Mouse (Mus musculus): Measurements from ENCODE around the gene Kdm5c. TPM values are rescaled to one million over a fixed set of nuclear protein-coding genes. Genes with fewer than 3 reads are reported as not detected.
A peak's percentile ranks its signal among the peaks of the same experiment; 100 is the strongest.
"Not testable (repeated sequence)": the region's sequence is repeated elsewhere in the genome, so short reads cannot be mapped to it uniquely, and the experiment has no call there.

Kdm5c gene
- polyA plus RNA-seq, 1 experiment from 2014 or later = 24.6 TPM

DNA sequence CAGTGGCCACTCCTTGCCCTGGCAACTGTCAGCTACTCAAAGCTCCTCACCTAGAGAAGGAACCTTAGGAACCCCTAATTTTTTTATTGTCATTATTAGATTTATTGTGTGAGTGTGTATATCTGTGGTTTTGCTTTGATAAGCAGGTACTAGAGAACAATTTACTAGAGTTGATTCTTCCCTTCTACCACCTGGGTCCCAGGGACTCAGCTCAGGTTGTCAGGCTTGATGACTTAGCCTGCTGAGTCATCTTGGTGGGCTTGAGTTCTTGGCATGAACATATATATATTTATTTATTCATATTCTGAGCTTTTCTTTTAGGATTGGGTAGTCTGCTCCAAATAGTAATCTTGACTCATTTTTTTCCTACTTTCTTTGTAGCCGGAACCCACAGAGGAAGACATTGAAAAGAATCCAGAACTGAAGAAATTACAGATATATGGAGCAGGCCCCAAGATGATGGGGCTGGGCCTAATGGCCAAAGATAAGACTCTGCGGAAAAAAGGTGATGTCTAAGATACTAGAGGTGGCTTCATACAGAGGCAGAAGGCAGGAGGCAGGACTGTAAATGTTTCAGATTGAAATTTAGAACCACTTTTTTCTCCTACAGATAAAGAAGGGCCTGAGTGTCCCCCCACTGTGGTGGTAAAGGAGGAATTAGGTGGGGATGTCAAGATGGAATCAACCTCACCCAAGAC is 11.8 kb downstream of the Kdm5c start:
- H3K27ac ChIP-seq = no peak overlapping the region
- DNase-seq (ENCODE audit: low spot score) (no peak), ATAC-seq (ENCODE audit: low FRiP score) (no peak)
- no peaks in the 10 kb centered on the region for H3K4me1 ChIP-seq (replicated peaks; ENCODE audit: control insufficient read depth, insufficient read depth, low read length)
- H3K36me3 ChIP-seq (replicated peaks; ENCODE audit: control insufficient read depth, insufficient read depth) = peaks cover 95% of the 10 kb centered on the region
- H3K27me3 ChIP-seq (ENCODE audit: control insufficient read depth, insufficient read depth, low read length) = no peaks in the 10 kb centered on the region
- no peak overlapping the region for H3K4me2 ChIP-seq (replicated peaks)
- no peaks in the 10 kb centered on the region for H3K9me3 ChIP-seq (ENCODE audit: control insufficient read depth, low read length)
- no peak overlapping the region for H3K9ac ChIP-seq
- H3K4me3 ChIP-seq (replicated peaks; ENCODE audit: low read length) = no peak overlapping the region
- WGBS = 94% methylated on average over 2 of the region's 2 CpGs

DNA sequence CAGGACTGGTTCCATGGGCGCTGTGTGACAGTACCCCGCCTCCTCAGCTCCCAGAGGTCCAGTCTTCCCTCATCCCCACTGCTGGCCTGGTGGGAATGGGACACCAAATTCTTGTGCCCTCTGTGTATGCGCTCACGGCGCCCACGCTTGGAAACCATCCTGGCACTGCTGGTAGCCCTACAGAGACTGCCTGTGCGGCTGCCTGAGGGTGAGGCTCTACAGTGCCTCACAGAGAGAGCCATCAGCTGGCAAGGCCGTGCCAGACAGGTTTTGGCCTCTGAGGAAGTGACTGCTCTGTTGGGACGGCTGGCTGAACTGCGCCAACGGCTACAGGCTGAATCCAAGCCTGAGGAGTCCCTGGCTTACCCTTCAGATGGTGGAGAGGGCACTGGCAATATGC is 38.4 kb downstream of the Kdm5c start:
- Histone ChIP-seq H3K9me3 (ENCODE audit: control insufficient read depth, low read length) (no peaks in the 10 kb centered on the region), H3K36me3 (replicated peaks; ENCODE audit: control insufficient read depth, insufficient read depth) (peaks cover 91% of the 10 kb centered on the region), H3K4me1 (replicated peaks; ENCODE audit: control insufficient read depth, insufficient read depth, low read length) (no peaks in the 10 kb centered on the region), H3K27me3 (ENCODE audit: control insufficient read depth, insufficient read depth, low read length) (no peaks in the 10 kb centered on the region), H3K27ac (no peak overlapping the region), H3K4me2 (replicated peaks) (no peak overlapping the region), H3K4me3 (replicated peaks; ENCODE audit: low read length) (no peak overlapping the region), H3K9ac (no peak overlapping the region)
- WGBS = 97% methylated on average over 11 of the region's 11 CpGs
- no peak for DNase-seq (ENCODE audit: low spot score)
- ATAC-seq (ENCODE audit: low FRiP score) = no peak

GRCm38 (mm10) chrX:152279384-152279783 is 46.6 kb downstream of the Kdm5c start:
- Histone ChIP-seq H3K4me2 (replicated peaks) (no peak overlapping the region), H3K27me3 (ENCODE audit: control insufficient read depth, insufficient read depth, low read length) (0 out of 2 replicates have a peak, but pooled peaks cover 5% of the 10 kb centered on the region), H3K27ac (no peak overlapping the region), H3K4me3 (replicated peaks; ENCODE audit: low read length) (no peak overlapping the region), H3K36me3 (replicated peaks; ENCODE audit: control insufficient read depth, insufficient read depth) (peaks cover 11% of the 10 kb centered on the region; the same call in 1 of the 2 replicates), H3K9me3 (ENCODE audit: control insufficient read depth, low read length) (no peaks in the 10 kb centered on the region), H3K9ac (no peak overlapping the region), H3K4me1 (replicated peaks; ENCODE audit: control insufficient read depth, insufficient read depth, low read length) (no peaks in the 10 kb centered on the region)
- ATAC-seq (ENCODE audit: low FRiP score) (no peak), DNase-seq (ENCODE audit: low spot score) (no peak)
- 90% methylated on average over 6 of the region's 6 CpGs for WGBS

DNA sequence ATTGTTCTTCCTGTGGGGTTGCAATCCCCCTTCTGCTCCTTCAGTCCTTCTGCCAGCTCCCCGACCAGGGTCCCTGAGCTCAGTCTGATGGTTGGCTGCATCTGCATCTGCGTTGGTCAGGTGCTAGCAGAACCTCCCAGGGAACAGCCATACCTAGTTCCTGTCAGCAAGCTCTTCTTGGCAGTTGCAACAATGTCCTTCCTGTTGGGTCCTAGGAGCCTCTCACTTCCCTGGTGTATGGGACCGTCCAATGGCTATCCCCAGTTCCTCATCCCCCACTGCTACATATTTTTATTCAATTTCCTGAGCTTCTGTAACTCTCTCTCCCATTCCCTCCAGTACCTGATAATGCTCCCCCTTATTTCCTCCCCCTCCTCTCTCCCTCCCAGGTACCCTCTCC is 51.9 kb downstream of the Kdm5c start:
- Histone ChIP-seq H3K4me3 (replicated peaks; ENCODE audit: low read length) (no peak overlapping the region), H3K9me3 (ENCODE audit: control insufficient read depth, low read length) (no peaks in the 10 kb centered on the region), H3K4me2 (replicated peaks) (no peak overlapping the region), H3K36me3 (replicated peaks; ENCODE audit: control insufficient read depth, insufficient read depth) (no peaks in the 10 kb centered on the region), H3K9ac (no peak overlapping the region), H3K27me3 (ENCODE audit: control insufficient read depth, insufficient read depth, low read length) (0 out of 2 replicates have a peak, but pooled peaks cover 5% of the 10 kb centered on the region), H3K4me1 (replicated peaks; ENCODE audit: control insufficient read depth, insufficient read depth, low read length) (no peaks in the 10 kb centered on the region), H3K27ac (no peak overlapping the region)
- WGBS = 87% methylated on average over 3 of the region's 3 CpGs
- ATAC-seq (ENCODE audit: low FRiP score) (no peak), DNase-seq (ENCODE audit: low spot score) (no peak)

GRCm38 (mm10) chrX:152287026-152287425 is 54.2 kb downstream of the Kdm5c start:
- H3K4me1 ChIP-seq (replicated peaks; ENCODE audit: control insufficient read depth, insufficient read depth, low read length); DNase-seq (ENCODE audit: low spot score); H3K9ac ChIP-seq; H3K36me3 ChIP-seq (replicated peaks; ENCODE audit: control insufficient read depth, insufficient read depth); ATAC-seq (ENCODE audit: low FRiP score); H3K27ac ChIP-seq; H3K4me2 ChIP-seq (replicated peaks); H3K4me3 ChIP-seq (replicated peaks; ENCODE audit: low read length); H3K9me3 ChIP-seq (ENCODE audit: control insufficient read depth, low read length): not testable (repeated sequence)
- H3K27me3 ChIP-seq (ENCODE audit: control insufficient read depth, insufficient read depth, low read length) = 0 out of 2 replicates have a peak, but pooled peaks cover 11% of the 10 kb centered on the region
- 70% methylated on average over 1 of the region's 1 CpGs for WGBS

DNA sequence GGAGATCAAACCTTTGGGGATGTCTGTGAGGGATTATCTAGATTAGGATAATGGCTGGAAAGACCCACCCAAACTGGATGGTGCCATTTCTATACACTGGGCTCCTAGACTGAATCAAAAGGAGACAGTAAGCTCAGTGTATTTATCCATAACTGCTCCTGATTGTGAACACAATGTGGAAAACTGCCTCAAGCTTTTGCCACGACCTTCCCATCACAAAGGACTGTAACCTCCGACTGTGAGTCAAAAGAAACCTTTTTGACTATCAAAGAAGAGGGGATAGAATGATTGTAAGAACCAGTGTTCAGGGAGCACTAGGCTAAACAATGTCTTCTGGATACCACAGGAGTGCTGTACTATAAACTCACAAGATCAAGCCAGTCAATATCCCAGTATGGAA is 73.4 kb downstream of the Kdm5c start:
- H3K27ac ChIP-seq = no peak overlapping the region
- no peak for ATAC-seq (ENCODE audit: low FRiP score)
- WGBS = 67% methylated on average over 2 of the region's 2 CpGs
- peaks cover 32% of the 10 kb centered on the region for H3K27me3 ChIP-seq (ENCODE audit: control insufficient read depth, insufficient read depth, low read length)
- H3K4me3 ChIP-seq (replicated peaks; ENCODE audit: low read length) = no peak overlapping the region
- H3K9me3 ChIP-seq (ENCODE audit: control insufficient read depth, low read length) = no peaks in the 10 kb centered on the region
- H3K9ac ChIP-seq = no peak overlapping the region
- H3K36me3 ChIP-seq (replicated peaks; ENCODE audit: control insufficient read depth, insufficient read depth) = no peaks in the 10 kb centered on the region
- no peak for DNase-seq (ENCODE audit: low spot score)
- no peak overlapping the region for H3K4me2 ChIP-seq (replicated peaks)
- H3K4me1 ChIP-seq (replicated peaks; ENCODE audit: control insufficient read depth, insufficient read depth, low read length) = no peaks in the 10 kb centered on the region

DNA sequence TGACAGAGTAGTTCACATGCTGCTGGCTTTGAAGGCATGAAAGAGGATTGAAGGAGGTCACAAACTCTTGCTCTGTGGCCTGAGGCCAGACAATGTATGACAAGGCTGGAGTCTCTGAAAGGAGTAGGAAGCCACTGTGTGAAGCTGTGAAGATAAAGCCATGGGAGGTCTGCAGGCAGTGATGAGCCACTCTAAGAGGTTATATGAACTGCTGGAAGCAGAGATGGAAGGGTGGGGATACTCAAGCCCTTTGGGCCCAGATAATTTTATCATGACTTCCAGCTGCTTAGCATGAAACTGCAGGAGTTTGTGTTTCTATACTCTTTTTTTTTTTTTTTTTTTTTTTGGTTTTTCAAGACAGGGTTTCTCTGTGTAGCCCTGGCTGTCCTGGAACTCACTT is 74.6 kb downstream of the Kdm5c start:
- Histone ChIP-seq H3K9me3 (ENCODE audit: control insufficient read depth, low read length) (no peaks in the 10 kb centered on the region), H3K4me2 (replicated peaks) (no peak overlapping the region), H3K27ac (no peak overlapping the region), H3K4me1 (replicated peaks; ENCODE audit: control insufficient read depth, insufficient read depth, low read length) (no peaks in the 10 kb centered on the region), H3K36me3 (replicated peaks; ENCODE audit: control insufficient read depth, insufficient read depth) (no peaks in the 10 kb centered on the region), H3K4me3 (replicated peaks; ENCODE audit: low read length) (no peak overlapping the region), H3K27me3 (ENCODE audit: control insufficient read depth, insufficient read depth, low read length) (peaks cover 28% of the 10 kb centered on the region), H3K9ac (no peak overlapping the region)
- ATAC-seq (ENCODE audit: low FRiP score) (no peak), DNase-seq (ENCODE audit: low spot score) (no peak)

- Histone ChIP-seq H3K4me2 (replicated peaks) (no peak overlapping the region), H3K4me3 (replicated peaks; ENCODE audit: low read length) (no peak overlapping the region), H3K9ac (no peak overlapping the region), H3K27ac (no peak overlapping the region), H3K36me3 (replicated peaks; ENCODE audit: control insufficient read depth, insufficient read depth) (no peaks in the 10 kb centered on the region), H3K27me3 (ENCODE audit: control insufficient read depth, insufficient read depth, low read length) (peaks cover 28% of the 10 kb centered on the region), H3K4me1 (replicated peaks; ENCODE audit: control insufficient read depth, insufficient read depth, low read length) (no peaks in the 10 kb centered on the region), H3K9me3 (ENCODE audit: control insufficient read depth, low read length) (no peaks in the 10 kb centered on the region)
- ATAC-seq (ENCODE audit: low FRiP score) = no peak
- 58% methylated on average over 2 of the region's 2 CpGs for WGBS
- peak; percentile 53 for DNase-seq (ENCODE audit: low spot score)
Observed at GRCm38 (mm10) chrX:152307942-152308341, 75.1 kb downstream of the Kdm5c start.

GRCm38 (mm10) chrX:152320535-152320934 is 87.7 kb downstream of the Kdm5c start:
- 87% methylated on average over 4 of the region's 4 CpGs for WGBS
- no peak overlapping the region for H3K4me3 ChIP-seq (replicated peaks; ENCODE audit: low read length)
- no peaks in the 10 kb centered on the region for H3K4me1 ChIP-seq (replicated peaks; ENCODE audit: control insufficient read depth, insufficient read depth, low read length)
- no peaks in the 10 kb centered on the region for H3K9me3 ChIP-seq (ENCODE audit: control insufficient read depth, low read length)
- H3K4me2 ChIP-seq (replicated peaks) = no peak overlapping the region
- 0 out of 2 replicates have a peak, but pooled peaks cover 8% of the 10 kb centered on the region for H3K36me3 ChIP-seq (replicated peaks; ENCODE audit: control insufficient read depth, insufficient read depth)
- no peak overlapping the region for H3K27ac ChIP-seq
- H3K27me3 ChIP-seq (ENCODE audit: control insufficient read depth, insufficient read depth, low read length) = peaks cover 64% of the 10 kb centered on the region
- no peak for ATAC-seq (ENCODE audit: low FRiP score)
- DNase-seq (ENCODE audit: low spot score) = no peak
- H3K9ac ChIP-seq = no peak overlapping the region

DNA sequence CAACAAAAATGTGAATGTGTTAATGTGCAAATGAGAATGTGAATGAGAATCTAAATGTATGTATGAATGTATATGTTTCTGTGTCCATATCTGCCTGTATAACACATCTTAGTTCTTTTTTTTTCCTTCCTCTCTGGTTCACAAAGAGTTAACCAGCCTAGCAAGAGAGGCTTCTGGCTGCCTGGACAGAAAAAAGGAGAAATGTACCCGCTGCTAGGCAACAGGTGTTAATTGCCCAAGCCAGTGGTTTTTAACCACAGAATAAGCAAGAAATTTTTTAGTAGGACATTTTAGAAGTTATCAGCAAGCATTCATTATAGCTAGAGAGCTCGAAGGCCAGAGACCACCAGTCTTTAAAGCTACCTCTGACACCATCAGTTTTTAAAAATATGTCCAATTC is 90.0 kb downstream of the Kdm5c start:
- WGBS = 38% methylated on average over 2 of the region's 2 CpGs
- H3K9me3 ChIP-seq (ENCODE audit: control insufficient read depth, low read length) = no peaks in the 10 kb centered on the region
- no peak for ATAC-seq (ENCODE audit: low FRiP score)
- H3K4me3 ChIP-seq (replicated peaks; ENCODE audit: low read length) = no peak overlapping the region
- H3K27ac ChIP-seq = no peak overlapping the region
- no peak for DNase-seq (ENCODE audit: low spot score)
- peaks cover 79% of the 10 kb centered on the region for H3K27me3 ChIP-seq (ENCODE audit: control insufficient read depth, insufficient read depth, low read length)
- 0 out of 2 replicates have a peak, but pooled peaks cover 6% of the 10 kb centered on the region for H3K4me1 ChIP-seq (replicated peaks; ENCODE audit: control insufficient read depth, insufficient read depth, low read length)
- no peak overlapping the region for H3K4me2 ChIP-seq (replicated peaks)
- no peak overlapping the region for H3K9ac ChIP-seq
- 0 out of 2 replicates have a peak, but pooled peaks cover 8% of the 10 kb centered on the region for H3K36me3 ChIP-seq (replicated peaks; ENCODE audit: control insufficient read depth, insufficient read depth)
